Mouse (Mus musculus): ENCODE data around the gene E2f2.

The E2f2 gene

DNA sequence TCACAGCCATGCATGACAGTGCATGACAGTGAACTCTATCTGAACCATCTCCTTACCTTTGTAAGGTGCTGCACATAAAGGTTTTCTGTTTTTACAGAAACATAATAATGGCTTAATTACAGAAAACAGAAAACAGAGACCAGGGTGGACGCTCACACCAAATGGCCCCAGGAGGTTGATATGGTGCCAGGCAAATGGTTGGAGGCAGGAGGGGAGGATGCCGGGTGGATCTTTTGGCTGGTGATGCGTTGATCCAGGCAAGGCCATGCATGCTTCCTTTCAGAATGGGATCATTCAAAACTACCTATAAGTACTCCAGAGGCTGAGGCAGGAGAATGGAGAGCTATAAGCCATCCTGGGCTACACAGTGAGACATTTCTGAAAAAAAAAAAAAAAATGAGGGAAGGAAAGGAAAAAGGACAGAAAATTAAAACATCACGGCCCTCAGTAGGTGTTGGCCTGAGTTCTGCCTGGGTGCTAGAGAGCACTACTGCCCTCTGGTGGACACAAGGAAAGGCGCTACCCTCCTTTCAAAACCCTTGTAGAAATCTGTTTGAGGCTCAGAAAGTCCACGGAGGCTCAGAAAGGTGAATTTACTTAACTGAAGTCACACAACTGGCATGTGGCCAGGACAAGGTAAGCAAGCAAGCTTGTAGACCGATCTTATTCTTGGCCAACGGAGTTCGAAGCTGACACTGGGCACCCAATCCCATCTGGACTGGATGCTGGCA, 27.5 kb downstream of the E2f2 start:
- DNase-seq (ENCODE audit: low spot score), result peak; percentile 72

- peak; percentile 66 for DNase-seq (ENCODE audit: low spot score)
Measured at GRCm38 (mm10) chr4:136202509-136202908, 30.3 kb downstream of the E2f2 start.

GRCm38 (mm10) chr4:136204775-136205174, 32.6 kb downstream of the E2f2 start:
- no peak for DNase-seq (ENCODE audit: low spot score)

GRCm38 (mm10) chr4:136206033-136206893, 34.1 kb downstream of the E2f2 start, which contains the start of gene Asap3:
TSS of gene Asap3 (plus strand) at chr4:136206365.
- DNase-seq (ENCODE audit: low spot score), result peak; percentile 88

DNA sequence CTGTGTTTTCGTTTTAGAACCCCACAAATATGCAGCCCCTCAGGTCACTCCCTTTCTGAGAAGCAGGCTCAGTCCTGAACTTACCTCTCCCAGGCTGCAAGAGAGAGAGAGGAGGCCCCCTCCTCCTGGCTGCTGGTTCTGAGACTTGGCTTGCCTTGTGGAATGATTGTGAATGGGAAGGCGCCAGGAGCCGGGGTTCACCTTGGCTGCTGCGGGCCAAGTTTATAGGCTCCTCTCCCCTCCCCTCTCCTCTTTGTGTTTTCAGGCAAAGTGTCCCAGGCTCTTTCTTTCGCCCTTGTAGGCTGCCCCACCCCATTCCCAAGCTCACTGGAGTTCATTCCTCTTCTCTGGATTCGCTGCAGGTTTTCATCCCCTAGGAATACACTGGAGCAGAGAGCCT, 34.7 kb downstream of the E2f2 start:
- no peak for DNase-seq (ENCODE audit: low spot score)

- DNase-seq (ENCODE audit: low spot score), result no peak
Measured at GRCm38 (mm10) chr4:136210931-136211330, 38.7 kb downstream of the E2f2 start.

GRCm38 (mm10) chr4:136213629-136214028, 41.4 kb downstream of the E2f2 start:
- DNase-seq (ENCODE audit: low spot score), result no peak

GRCm38 (mm10) chr4:136214828-136215227, 42.6 kb downstream of the E2f2 start:
- DNase-seq (ENCODE audit: low spot score), result no peak

GRCm38 (mm10) chr4:136215576-136215975, 43.4 kb downstream of the E2f2 start:
- no peak for DNase-seq (ENCODE audit: low spot score)

GRCm38 (mm10) chr4:136217063-136217462, 44.9 kb downstream of the E2f2 start:
- DNase-seq (ENCODE audit: low spot score), result no peak

DNA sequence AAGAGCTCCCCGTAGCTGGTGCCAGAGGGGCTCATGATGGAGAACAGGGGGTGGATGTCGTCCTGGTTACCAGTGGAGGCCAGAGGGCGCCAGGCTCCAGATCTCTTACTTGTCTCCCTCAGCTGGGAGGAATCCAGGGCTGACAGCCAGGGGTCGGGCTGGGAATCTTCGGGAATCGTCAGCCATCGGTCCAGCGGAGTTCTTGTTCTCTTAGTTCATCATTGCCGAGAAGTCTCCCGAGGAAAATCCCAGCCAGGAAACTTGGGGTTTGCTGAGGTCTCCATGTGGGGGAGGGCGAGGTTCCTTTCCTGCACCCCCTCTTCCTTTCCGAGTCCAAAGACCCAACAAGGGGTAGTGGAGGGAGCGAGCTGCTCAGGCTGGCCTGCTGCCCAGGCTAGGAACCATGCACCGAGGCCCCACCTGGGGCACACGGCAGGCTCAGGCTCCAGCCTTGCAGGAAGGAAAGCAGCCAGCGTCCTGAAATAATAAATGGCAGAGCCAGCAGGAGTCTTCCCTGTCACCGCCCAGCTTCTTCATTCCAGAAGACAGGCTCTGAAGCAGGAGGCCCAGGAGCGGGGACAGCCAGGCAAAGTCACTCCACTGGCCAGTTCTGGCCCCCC, 46.5 kb downstream of the E2f2 start:
- DNase-seq (ENCODE audit: low spot score), result peak; percentile 74

DNA sequence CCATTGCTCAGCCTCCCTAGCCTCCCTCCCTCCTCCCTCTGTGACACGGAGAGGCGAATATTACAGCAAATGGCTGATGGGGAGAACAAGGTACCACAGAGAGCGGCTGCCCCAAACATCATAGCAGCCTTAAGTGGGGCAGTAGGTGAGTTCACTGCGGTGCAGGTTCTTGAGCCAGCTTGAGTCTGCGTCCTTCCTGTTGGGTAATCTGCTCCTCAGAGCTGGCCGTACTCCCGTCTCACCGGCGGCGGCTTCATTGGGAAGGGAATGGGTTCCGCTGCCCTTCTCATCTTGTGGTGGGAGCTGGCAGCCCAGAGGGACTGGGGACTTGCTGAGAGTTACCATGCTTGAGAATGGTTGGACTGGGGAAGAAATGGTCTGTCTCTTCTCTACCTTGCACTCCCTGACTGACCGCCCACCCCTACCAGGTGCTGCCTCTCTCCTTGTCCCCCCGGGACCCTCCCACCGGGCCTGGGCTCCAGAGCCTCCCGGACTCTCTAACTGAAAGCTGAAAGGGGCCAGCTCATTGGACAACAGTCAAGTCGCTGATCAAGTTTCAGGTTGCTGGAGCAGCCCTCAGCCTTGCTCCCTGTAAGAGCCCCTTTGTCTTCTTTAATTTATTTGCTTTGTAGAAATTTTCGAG, 48.1 kb downstream of the E2f2 start:
- no peak for DNase-seq (ENCODE audit: low spot score)

GRCm38 (mm10) chr4:136223549-136224239, 51.5 kb downstream of the E2f2 start:
- DNase-seq (ENCODE audit: low spot score), result no peak

GRCm38 (mm10) chr4:136224240-136224559, 52.0 kb downstream of the E2f2 start:
- no peak for DNase-seq (ENCODE audit: low spot score)

DNA sequence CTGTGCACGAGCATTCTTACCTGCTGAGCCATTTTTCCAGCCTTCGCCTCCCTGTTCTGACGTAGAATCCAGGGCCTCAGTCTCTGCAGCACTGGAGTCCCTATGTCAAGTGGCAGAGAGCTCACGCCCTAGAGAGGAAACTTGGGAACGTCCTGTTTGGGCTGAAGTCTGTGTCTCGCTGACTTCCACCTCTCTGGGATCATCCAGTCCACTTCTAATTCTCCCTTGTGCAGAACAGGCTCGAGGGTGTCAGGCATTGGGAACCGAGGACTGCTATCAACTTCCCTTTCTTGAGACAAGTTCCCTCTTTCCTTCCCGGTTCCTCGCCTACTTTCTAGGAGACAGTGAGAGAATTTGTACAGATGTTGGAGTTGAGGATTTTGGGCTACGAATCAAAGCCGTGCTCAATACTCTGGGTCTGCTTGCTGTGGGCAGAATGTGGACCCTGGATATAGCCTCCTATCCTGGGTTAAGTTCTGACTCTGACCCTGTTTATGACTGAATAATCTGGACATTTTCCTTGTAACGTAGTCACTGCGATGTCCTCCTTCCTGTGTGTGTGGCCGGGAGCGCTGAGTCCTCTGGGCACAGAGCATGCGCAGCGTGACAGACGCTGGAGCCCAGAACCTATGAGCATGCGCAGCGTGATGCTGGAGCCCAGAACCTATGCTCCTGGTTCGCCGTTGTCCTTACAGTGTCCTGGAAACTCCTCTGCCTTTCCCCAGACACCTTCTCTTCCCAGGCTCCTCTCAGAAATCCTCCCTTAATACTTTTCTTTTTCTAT, 52.7 kb downstream of the E2f2 start:
- DNase-seq (ENCODE audit: low spot score), result no peak

DNA sequence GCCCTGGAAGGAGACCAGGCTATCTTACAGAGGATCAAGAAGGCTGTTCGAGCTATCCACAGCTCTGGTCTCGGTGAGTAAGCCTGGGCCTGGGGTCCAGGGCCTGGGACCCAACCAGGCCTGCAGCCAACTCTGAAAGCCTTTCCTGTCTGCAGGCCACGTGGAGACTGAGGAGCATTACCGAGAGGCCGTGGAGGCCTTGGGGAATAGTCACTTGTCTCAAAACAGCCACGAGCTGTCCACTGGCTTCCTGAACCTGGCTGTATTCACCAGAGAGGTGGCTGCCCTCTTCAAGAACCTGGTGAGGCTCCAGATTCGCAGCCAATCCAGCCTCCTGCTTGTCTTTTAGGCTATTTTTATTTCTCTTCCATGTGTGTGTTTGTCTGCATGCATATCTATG, 55.2 kb downstream of the E2f2 start:
- no peak for DNase-seq (ENCODE audit: low spot score)

- DNase-seq (ENCODE audit: low spot score), result peak; percentile 48
Measured at GRCm38 (mm10) chr4:136228640-136229039, 56.4 kb downstream of the E2f2 start.

- no peak for DNase-seq (ENCODE audit: low spot score)
Measured at GRCm38 (mm10) chr4:136238669-136239068, 66.5 kb downstream of the E2f2 start.

DNA sequence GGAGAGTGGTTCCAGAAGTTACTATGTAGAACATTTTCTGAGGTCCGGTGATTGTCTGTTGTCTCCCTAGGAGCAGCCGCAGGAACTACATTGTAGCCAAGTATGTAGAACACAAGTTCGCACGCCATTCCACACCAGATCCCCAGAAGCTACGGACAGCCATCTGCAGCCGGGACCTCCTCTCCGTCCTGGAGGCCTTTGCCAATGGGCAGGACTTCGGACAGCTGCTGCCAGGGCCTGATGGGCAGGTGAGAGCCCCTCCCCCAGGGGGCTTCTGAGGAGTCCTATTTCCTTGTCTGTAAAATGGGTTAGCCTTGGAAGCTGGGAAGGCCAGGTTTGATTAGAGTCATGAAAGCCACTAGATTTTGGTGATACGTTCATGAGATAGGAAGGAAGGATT, 66.9 kb downstream of the E2f2 start:
- DNase-seq (ENCODE audit: low spot score), result no peak

DNA sequence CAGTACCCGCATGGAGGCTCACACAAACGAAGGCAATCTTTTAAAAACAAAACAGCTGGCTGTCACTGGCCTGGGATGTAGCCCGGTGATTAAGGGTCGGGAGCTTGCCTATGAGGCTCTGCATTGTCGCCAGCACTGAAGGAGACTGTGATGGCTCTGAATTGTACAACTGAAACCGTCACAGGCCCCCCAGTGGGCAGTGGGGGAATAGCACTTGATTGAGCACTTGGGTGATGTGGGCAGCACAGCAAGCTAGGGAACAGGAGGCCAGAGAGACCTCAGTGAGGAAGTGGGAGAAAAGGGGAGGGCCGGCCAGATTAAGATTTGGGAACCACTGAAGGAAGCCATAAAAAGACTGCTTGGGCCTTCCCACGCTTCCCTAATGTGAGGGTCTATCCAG, 67.4 kb downstream of the E2f2 start:
- peak; percentile 71 for DNase-seq (ENCODE audit: low spot score)

GRCm38 (mm10) chr4:136240123-136240522, 67.9 kb downstream of the E2f2 start:
- no peak for DNase-seq (ENCODE audit: low spot score)

Data from adipocyte (in vitro differentiated cells).